Mouse (Mus musculus) spleen, postnatal 10 days (tissue): ENCODE data around the gene Slc39a1.
"Not testable (repeated sequence)": the region's sequence is repeated elsewhere in the genome, so short reads cannot be mapped to it uniquely, and the experiment has no call there.

Experiments used
- DNase-seq, 2 experiments: peaks; one replicate each; pipeline ENCODE4 v3.0.0; 2021 to 2022; ENCODE audit warnings: low spot score in 2 of 2

Gene Slc39a1

GRCm38 (mm10) chr3:90265932-90266741 lies 18.2 kb downstream of the Slc39a1 start:
- DNase-seq: peak; percentile 64 to 65

GRCm38 (mm10) chr3:90266901-90267775 lies 19.2 kb downstream of the Slc39a1 start:
- DNase-seq: peak in 1 of 2 experiments; percentile 35

GRCm38 (mm10) chr3:90268190-90268589 lies 20.2 kb downstream of the Slc39a1 start:
- no peak for DNase-seq

GRCm38 (mm10) chr3:90268971-90269370 lies 21.0 kb downstream of the Slc39a1 start:
- DNase-seq: no peak

GRCm38 (mm10) chr3:90270784-90271183 lies 22.8 kb downstream of the Slc39a1 start:
- no peak for DNase-seq

GRCm38 (mm10) chr3:90272170-90272569 lies 24.2 kb downstream of the Slc39a1 start:
- no peak for DNase-seq

- DNase-seq: no peak
Observed at GRCm38 (mm10) chr3:90273855-90274254, 25.9 kb downstream of the Slc39a1 start.

- DNase-seq: no peak
Observed at GRCm38 (mm10) chr3:90275286-90275685, 27.3 kb downstream of the Slc39a1 start.

GRCm38 (mm10) chr3:90276858-90277257 lies 28.9 kb downstream of the Slc39a1 start:
- no peak for DNase-seq

- no peak for DNase-seq
Observed at GRCm38 (mm10) chr3:90277793-90278192, 29.8 kb downstream of the Slc39a1 start.

GRCm38 (mm10) chr3:90278211-90278610 lies 30.2 kb downstream of the Slc39a1 start:
- DNase-seq: no peak

- no peak for DNase-seq
Observed at GRCm38 (mm10) chr3:90279216-90279615, 31.2 kb downstream of the Slc39a1 start.

- no peak for DNase-seq
Observed at GRCm38 (mm10) chr3:90279743-90280142, 31.8 kb downstream of the Slc39a1 start.

GRCm38 (mm10) chr3:90280708-90281107 lies 32.7 kb downstream of the Slc39a1 start:
- no peak for DNase-seq

- no peak for DNase-seq
Observed at GRCm38 (mm10) chr3:90284150-90284549, 36.2 kb downstream of the Slc39a1 start.

- not testable (repeated sequence) for DNase-seq
Observed at GRCm38 (mm10) chr3:90289403-90289802, 41.4 kb downstream of the Slc39a1 start.

- no peak for DNase-seq
Observed at GRCm38 (mm10) chr3:90290602-90291001, 42.6 kb downstream of the Slc39a1 start.

- no peak for DNase-seq
Observed at GRCm38 (mm10) chr3:90291982-90292344, 44.0 kb downstream of the Slc39a1 start.

- peak; percentile 93 to 97 for DNase-seq
Observed at GRCm38 (mm10) chr3:90292345-90293275, 44.6 kb downstream of the Slc39a1 start, which contains the start of gene Gatad2b. Gatad2b (plus strand) TSS chr3:90293178.

GRCm38 (mm10) chr3:90293352-90294063 lies 45.5 kb downstream of the Slc39a1 start:
- peak; percentile 60 to 84 for DNase-seq

- DNase-seq: peak in 1 of 2 experiments; percentile 39
Observed at GRCm38 (mm10) chr3:90294064-90294440, 46.1 kb downstream of the Slc39a1 start.
